Mouse (Mus musculus) liver, postnatal 0 days (tissue): ENCODE results near the gene Rbfox1.

Source experiments
- CTCF ChIP-seq: sonication (generic); IDR thresholded peaks from 2 replicates; pipeline ENCODE4 v1.5.1; 2016; ENCODE audit warnings: antibody characterized with exemption, low read depth
- EP300 ChIP-seq: IDR thresholded peaks from 2 replicates; pipeline ENCODE4 v1.6.1; 2016; ENCODE audit warnings: antibody characterized with exemption, low read depth, mild to moderate bottlenecking

DNA sequence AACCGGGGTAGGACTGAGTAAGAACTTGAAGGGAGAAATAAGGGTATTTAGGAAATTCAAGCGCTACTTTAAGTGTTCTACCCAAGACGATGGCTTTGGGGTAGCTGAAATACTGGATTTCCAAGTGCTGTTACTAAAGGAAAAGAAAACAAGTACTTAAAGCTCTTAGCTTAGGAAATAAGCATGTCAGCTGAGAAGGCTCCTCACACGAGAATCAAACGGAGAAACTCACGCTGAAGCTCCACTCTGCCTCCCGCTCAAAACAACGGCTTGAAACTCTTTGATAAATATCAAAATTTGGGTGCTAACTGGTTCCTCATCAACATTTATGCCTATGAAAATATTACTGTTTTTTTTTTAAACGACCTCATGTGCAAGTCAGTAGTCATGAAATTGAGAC is 1166.8 kb downstream of the Rbfox1 start:
- TF ChIP-seq CTCF (no peak), EP300 (no peak)
